Mouse (Mus musculus) heart, embryonic 14.5 days (tissue): ENCODE data around the gene Pik3r1. TPM values are rescaled to one million over a fixed set of nuclear protein-coding genes. Genes with fewer than 3 reads are reported as not detected.

Experiments used
- ATAC-seq: fragments of 200-750 bp; cut with Nextera tagmentation; 2 replicates; pipeline ENCODE4 v1.8.0; 2017; ENCODE audit warnings: low read depth, moderate TSS enrichment; ENCODE audit not compliant: insufficient number of reproducible peaks, insufficient read depth, low FRiP score
- H3K27ac ChIP-seq, 2 experiments: fragments of 200-500 bp in 1 of 2; fragments of 300-500 bp in 1 of 2; sonication (generic) in 1 of 2; replicated peaks in 1 of 2; 2 replicates each; pipeline ENCODE4 v1.5.1; 2012 to 2014; ENCODE audit warnings: low read depth in 2 of 2, low read length in 2 of 2, control low read depth in 1 of 2, mild to moderate bottlenecking in 1 of 2, mixed read lengths in 1 of 2; ENCODE audit not compliant: control insufficient read depth in 1 of 2, insufficient read depth in 1 of 2
- H3K27me3 ChIP-seq: fragments of 300-500 bp; sonication (generic); 2 replicates; pipeline ENCODE4 v1.6.1; 2014; ENCODE audit warnings: mild to moderate bottlenecking, low read length, control low read depth; ENCODE audit not compliant: control insufficient read depth, insufficient read depth
- H3K36me3 ChIP-seq: fragments of 300-500 bp; sonication (generic); 2 replicates; pipeline ENCODE4 v1.6.1; 2014; ENCODE audit warnings: mild to moderate bottlenecking, control low read depth, low read length, mixed read lengths; ENCODE audit not compliant: control insufficient read depth, insufficient read depth
- H3K4me1 ChIP-seq, 2 experiments: fragments of 200-500 bp in 1 of 2; fragments of 300-500 bp in 1 of 2; sonication (generic) in 1 of 2; 2 replicates each; pipeline ENCODE4 v1.6.1; 2012 to 2014; ENCODE audit warnings: low read length in 2 of 2, control low read depth in 1 of 2, mixed read lengths in 1 of 2; ENCODE audit not compliant: control insufficient read depth in 2 of 2, insufficient read depth in 2 of 2
- H3K4me2 ChIP-seq: fragments of 300-500 bp; sonication (generic); 2 replicates; pipeline ENCODE4 v1.6.1; 2014; ENCODE audit warnings: mild to moderate bottlenecking, low read length
- H3K4me3 ChIP-seq, 2 experiments: fragments of 200-500 bp in 1 of 2; fragments of 300-500 bp in 1 of 2; sonication (generic) in 1 of 2; 2 replicates each; pipeline ENCODE4 v1.5.1; 2012 to 2014; ENCODE audit warnings: low read length in 2 of 2, mild to moderate bottlenecking in 2 of 2, control low read depth in 1 of 2, low read depth in 1 of 2, moderate library complexity in 1 of 2; ENCODE audit not compliant: control insufficient read depth in 1 of 2, insufficient read depth in 1 of 2
- H3K9ac ChIP-seq: fragments of 300-500 bp; sonication (generic); 2 replicates; pipeline ENCODE4 v1.6.1; 2014; ENCODE audit warnings: mild to moderate bottlenecking, low read length
- H3K9me3 ChIP-seq: fragments of 300-500 bp; sonication (generic); 2 replicates; pipeline ENCODE4 v1.6.1; 2016; ENCODE audit warnings: low read length, control low read depth; ENCODE audit not compliant: control insufficient read depth
- WGBS: fragments of 180-500 bp; shearing (Covaris S2); extraction: QIAGEN DNeasy Blood & Tissue Kit; methylation state at CpG from one replicate; pipeline ENCODE4 v1.1.7; 2014; 5-methylcytosine and 5-hydroxymethylcytosine counted together
- polyA plus RNA-seq: library from polyadenylated mRNA; unstranded; fragments of >200 nt; fragmentation: Nextera tagmentation; extraction: Ambion mirVana; gene quantifications from 2 replicates; pipeline ENCODE4 v1.2.1, GENCODE M21; 2014

Pik3r1 gene
- polyA plus RNA-seq, 1 experiment from 2014 or later = 23.2 TPM

DNA sequence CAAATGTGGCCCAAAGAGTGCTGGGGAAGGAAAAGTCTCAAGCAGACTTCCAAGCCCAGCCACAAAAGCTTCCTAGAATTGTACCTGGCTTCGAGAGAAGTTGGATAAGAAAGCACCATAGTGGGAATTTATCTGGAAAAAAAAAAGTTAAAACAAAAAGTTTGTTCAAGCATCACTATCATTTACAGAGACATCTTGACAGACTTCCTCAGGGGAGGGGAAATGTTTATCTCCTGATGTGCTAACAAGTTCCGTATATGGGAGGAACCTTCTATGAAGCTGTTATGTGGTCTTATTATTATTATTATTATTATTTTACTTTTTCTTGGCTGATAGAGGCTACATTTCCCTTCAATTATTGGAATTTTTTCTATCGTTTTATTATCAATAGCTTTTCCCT, 94.1 kb downstream of the Pik3r1 start:
- H3K27ac ChIP-seq = no peak overlapping the region
- no peaks in the 10 kb centered on the region for H3K36me3 ChIP-seq
- no peaks in the 10 kb centered on the region for H3K27me3 ChIP-seq
- H3K9me3 ChIP-seq = no peaks in the 10 kb centered on the region
- H3K9ac ChIP-seq = no peak overlapping the region
- no peak for ATAC-seq
- H3K4me3 ChIP-seq = no peak overlapping the region
- H3K4me2 ChIP-seq = no peak overlapping the region
- 69% methylated on average over 3 of the region's 3 CpGs for WGBS
- no peaks in the 10 kb centered on the region for H3K4me1 ChIP-seq

DNA sequence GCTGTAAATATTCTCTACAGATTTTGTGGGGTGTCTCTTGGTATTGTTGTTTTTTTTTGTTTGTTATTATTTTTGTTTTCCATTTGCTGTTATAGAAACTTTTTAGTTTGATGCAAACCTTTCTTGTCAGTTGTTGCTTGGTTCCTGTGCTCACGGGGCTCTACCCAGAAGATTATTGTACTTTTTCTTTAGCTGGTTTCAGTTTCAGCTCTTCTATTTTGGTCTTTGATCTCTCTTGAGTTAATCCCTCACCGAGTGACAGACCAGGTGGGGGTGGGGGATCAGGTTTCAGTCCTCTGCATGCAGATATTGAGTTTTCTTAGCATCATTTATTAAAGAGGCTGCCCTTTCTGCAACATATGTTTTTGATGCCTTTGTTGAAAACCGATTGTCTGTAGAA, 99.2 kb downstream of the Pik3r1 start:
- Histone ChIP-seq H3K36me3 (no peaks in the 10 kb centered on the region), H3K9ac (no peak overlapping the region), H3K4me3 (no peak overlapping the region), H3K4me1 (no peaks in the 10 kb centered on the region), H3K27ac (no peak overlapping the region), H3K9me3 (0 out of 2 replicates have a peak, but pooled peaks cover 5% of the 10 kb centered on the region), H3K27me3 (no peaks in the 10 kb centered on the region), H3K4me2 (no peak overlapping the region)
- WGBS = 37% methylated on average over 3 of the region's 3 CpGs
- ATAC-seq = no peak

DNA sequence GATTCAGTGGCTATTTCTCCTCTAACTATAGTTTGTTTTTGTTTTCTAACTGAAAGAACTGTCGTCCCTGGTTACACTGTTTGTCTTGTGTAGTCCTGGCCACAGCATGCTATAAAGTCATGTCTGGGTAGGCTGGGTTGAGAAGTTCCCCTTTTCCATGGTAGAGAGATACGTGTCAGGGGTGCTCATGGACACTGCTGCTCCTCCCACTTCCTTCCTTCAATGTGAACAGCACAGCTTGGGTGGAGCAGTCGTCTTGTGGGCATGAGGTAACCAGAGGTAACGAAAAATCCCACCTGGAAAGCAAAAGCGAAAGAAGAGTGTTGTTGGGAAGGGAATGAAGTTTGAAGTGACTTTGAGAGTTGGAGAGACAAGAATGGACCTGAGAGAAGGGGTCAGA, 104.0 kb downstream of the Pik3r1 start:
- Histone ChIP-seq H3K36me3 (no peaks in the 10 kb centered on the region), H3K27ac (no peak overlapping the region), H3K4me2 (no peak overlapping the region), H3K27me3 (no peaks in the 10 kb centered on the region), H3K4me1 (peaks cover 2 to 3% of the 10 kb centered on the region in 2 experiments; a peak in 2 of 4 replicates), H3K9me3 (0 out of 2 replicates have a peak, but pooled peaks cover 5% of the 10 kb centered on the region), H3K4me3 (no peak overlapping the region), H3K9ac (no peak overlapping the region)
- ATAC-seq = no peak
- 71% methylated on average over 5 of the region's 5 CpGs for WGBS

DNA sequence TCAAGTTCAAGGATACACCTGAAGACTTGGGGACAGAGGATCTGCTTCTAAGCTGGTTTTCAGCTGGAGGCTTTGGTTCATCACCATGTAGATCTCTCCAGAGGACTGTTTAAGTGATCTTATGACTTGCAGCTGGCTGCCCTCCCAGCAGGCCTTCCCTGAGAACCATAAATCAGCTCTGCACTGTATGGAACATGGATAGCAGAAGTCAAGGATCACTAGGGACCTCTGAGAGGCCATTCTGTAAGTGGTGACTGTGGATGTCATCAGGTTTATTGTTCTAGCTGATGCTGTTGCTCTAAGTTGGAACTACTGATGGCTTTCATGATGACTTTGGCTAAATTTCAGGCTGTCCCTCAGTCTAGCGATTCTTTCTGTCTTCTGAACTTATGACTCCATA, 105.1 kb downstream of the Pik3r1 start:
- Histone ChIP-seq H3K4me2 (no peak overlapping the region), H3K9me3 (0 out of 2 replicates have a peak, but pooled peaks cover 2% of the 10 kb centered on the region), H3K4me3 (no peak overlapping the region), H3K4me1 (peaks cover 3 to 4% of the 10 kb centered on the region in 2 experiments; a peak in 2 of 4 replicates), H3K36me3 (no peaks in the 10 kb centered on the region), H3K27me3 (no peaks in the 10 kb centered on the region), H3K27ac (no peak overlapping the region), H3K9ac (no peak overlapping the region)
- no peak for ATAC-seq
- WGBS = 64% methylated on average over 1 of the region's 1 CpGs

DNA sequence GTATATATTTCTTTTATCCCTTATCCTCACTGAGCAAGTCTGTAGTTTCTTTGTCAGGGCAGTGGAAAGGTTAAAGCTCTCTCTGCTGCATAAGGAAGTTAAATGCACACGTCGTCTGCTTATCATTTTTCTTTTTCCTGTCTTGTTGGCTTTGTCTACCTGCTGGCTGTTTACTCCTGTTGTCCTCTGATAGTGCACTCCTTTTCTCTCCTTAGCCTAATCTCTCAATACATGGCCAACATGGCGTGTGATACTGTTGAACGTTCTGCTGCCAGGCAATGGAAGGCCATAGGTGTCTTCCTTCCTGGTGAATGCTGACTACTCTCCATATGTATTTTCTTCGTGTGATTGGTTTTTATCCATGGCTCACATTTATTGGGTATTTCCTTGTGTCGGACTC, 106.5 kb downstream of the Pik3r1 start:
- Histone ChIP-seq H3K4me1 (peaks cover 5 to 8% of the 10 kb centered on the region in 2 experiments; a peak in 2 of 4 replicates), H3K27ac (no peak overlapping the region), H3K9ac (no peak overlapping the region), H3K27me3 (no peaks in the 10 kb centered on the region), H3K36me3 (no peaks in the 10 kb centered on the region), H3K9me3 (no peaks in the 10 kb centered on the region), H3K4me2 (no peak overlapping the region), H3K4me3 (no peak overlapping the region)
- ATAC-seq = no peak
- 65% methylated on average over 6 of the region's 6 CpGs for WGBS

DNA sequence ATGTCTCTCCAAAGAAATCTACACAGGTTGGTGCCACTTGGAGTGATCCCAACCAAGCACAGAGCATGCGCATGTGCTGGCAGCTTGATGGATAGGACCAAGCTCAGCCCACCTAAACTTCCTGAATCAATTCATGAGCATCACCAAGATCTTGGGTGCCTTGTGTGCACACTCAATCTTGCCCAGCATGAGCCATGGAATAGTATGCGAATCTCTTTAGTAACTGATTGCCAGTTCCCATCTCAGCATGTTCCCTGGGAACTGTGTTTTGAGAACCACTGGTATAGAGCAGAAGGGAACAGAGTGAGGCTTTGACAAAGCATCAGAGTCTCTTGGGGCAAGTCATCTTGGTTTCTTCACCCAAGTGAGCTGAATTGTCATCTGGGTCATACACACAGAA, 107.8 kb downstream of the Pik3r1 start:
- Histone ChIP-seq H3K4me1 (peaks cover 5 to 8% of the 10 kb centered on the region in 2 experiments; a peak in 2 of 4 replicates), H3K36me3 (no peaks in the 10 kb centered on the region), H3K9me3 (no peaks in the 10 kb centered on the region), H3K4me3 (no peak overlapping the region), H3K4me2 (no peak overlapping the region), H3K27ac (no peak overlapping the region), H3K9ac (no peak overlapping the region), H3K27me3 (no peaks in the 10 kb centered on the region)
- no peak for ATAC-seq
- WGBS = 94% methylated on average over 2 of the region's 2 CpGs

DNA sequence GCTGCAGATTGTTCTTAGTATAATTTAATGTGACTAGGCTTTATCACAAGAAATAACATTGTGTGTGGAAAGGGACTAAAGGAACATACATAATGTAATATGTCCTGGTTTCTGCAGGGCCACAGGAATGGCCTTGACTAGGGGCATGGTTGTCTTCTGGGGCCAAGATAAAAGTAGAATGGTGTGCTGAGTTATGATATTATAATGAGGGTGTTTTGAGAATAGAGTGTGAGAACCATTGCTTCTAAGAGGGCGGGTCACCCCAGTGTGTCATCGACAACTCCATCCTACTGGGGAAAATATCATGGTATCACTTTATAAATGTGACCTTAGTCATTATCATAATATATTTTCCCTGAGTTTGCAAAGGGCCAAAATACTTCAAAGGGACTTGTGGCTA, 115.9 kb downstream of the Pik3r1 start:
- H3K4me1 ChIP-seq = 0 out of 4 replicates have a peak, but pooled peaks cover 0 to 1% of the 10 kb centered on the region in 2 experiments
- H3K9me3 ChIP-seq = no peaks in the 10 kb centered on the region
- no peak overlapping the region for H3K4me2 ChIP-seq
- WGBS = 89% methylated on average over 2 of the region's 2 CpGs
- no peak overlapping the region for H3K9ac ChIP-seq
- no peak overlapping the region for H3K27ac ChIP-seq
- H3K27me3 ChIP-seq = no peaks in the 10 kb centered on the region
- H3K4me3 ChIP-seq = no peak overlapping the region
- no peaks in the 10 kb centered on the region for H3K36me3 ChIP-seq
- ATAC-seq = no peak

DNA sequence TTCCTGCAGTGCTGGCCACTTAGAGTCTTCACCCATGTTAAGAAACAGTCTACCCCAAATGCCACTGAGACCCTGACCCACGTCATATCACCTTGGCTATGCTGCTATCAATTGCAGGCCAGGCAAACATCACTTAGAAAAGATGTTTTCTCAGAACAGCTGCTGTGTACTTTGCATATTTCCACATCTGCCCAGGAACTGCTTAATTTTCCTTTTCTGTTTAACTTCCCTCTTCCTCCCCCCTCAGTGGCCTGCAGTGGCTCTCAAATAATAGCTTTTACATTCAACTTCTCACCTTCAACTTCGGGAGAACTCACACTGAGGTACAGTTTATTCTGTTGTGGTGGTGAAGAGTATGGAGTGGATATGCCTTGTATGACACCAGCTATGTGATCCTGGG, 126.4 kb downstream of the Pik3r1 start:
- H3K9me3 ChIP-seq = no peaks in the 10 kb centered on the region
- ATAC-seq = no peak
- no peaks in the 10 kb centered on the region for H3K36me3 ChIP-seq
- no peak overlapping the region for H3K27ac ChIP-seq
- no peak overlapping the region for H3K4me2 ChIP-seq
- H3K27me3 ChIP-seq = no peaks in the 10 kb centered on the region
- H3K9ac ChIP-seq = no peak overlapping the region
- no peak overlapping the region for H3K4me3 ChIP-seq
- 67% methylated on average over 2 of the region's 2 CpGs for WGBS
- no peaks in the 10 kb centered on the region for H3K4me1 ChIP-seq
